Mouse (Mus musculus) C2C12 (cell line): ENCODE measurements at regions not wholly inside any gene's neighbourhood (a gene's known extent, or its start where the extent isn't known, plus 50 kb on each side); places are given as distances from the start of the nearest gene placed in this dataset.

Experiments
- H3K27me3 ChIP-seq: one replicate; pipeline ENCODE4 v1.6.1; 2011; ENCODE audit not compliant: control insufficient read depth, insufficient read depth, insufficient read length
- H3K36me3 ChIP-seq: one replicate; pipeline ENCODE4 v1.6.1; 2011; ENCODE audit not compliant: control insufficient read depth, insufficient read depth
- H3K4me3 ChIP-seq: one replicate; pipeline ENCODE4 v1.5.1; 2011; ENCODE audit warnings: mild to moderate bottlenecking, control low read depth; ENCODE audit not compliant: poor library complexity, insufficient read depth, severe bottlenecking
- H3K79me2 ChIP-seq: one replicate; pipeline ENCODE4 v1.6.1; 2011; ENCODE audit not compliant: control insufficient read depth, insufficient read depth
- H3K79me3 ChIP-seq: one replicate; pipeline ENCODE4 v1.6.1; 2011; ENCODE audit warnings: low read depth, control low read depth
- H3ac ChIP-seq: one replicate; pipeline ENCODE3; 2011; ENCODE audit warnings: low read depth; ENCODE audit not compliant: control insufficient read depth, insufficient read length
- CEBPB ChIP-seq: IDR thresholded peaks from one replicate; pipeline ENCODE4 v1.6.1; 2011; ENCODE audit warnings: low read depth, mild to moderate bottlenecking, control low read depth, moderate library complexity
- CTCF ChIP-seq: IDR thresholded peaks from one replicate; pipeline ENCODE4 v1.5.1; 2011; ENCODE audit not compliant: control insufficient read depth, insufficient read depth, insufficient read length
- FOSL1 ChIP-seq: IDR thresholded peaks from one replicate; pipeline ENCODE4 v1.8.0; 2011; ENCODE audit warnings: mild to moderate bottlenecking, low read length; ENCODE audit not compliant: poor library complexity, insufficient read depth, severe bottlenecking
- MAX ChIP-seq: IDR thresholded peaks from one replicate; pipeline ENCODE4 v1.6.1; 2011; ENCODE audit warnings: mild to moderate bottlenecking, control low read depth
- MYOD1 ChIP-seq: IDR thresholded peaks from one replicate; pipeline ENCODE4 v1.6.1; 2011; ENCODE audit warnings: low read depth; ENCODE audit not compliant: control insufficient read depth, insufficient read length
- MYOG ChIP-seq: IDR thresholded peaks from one replicate; pipeline ENCODE4 v1.6.1; 2011; ENCODE audit not compliant: control insufficient read depth, insufficient read length; ENCODE audit errors: extremely low read depth
- USF1 ChIP-seq: IDR thresholded peaks from one replicate; pipeline ENCODE4 v1.6.1; 2011; ENCODE audit warnings: low read depth, mild to moderate bottlenecking, control low read depth, moderate library complexity

GRCm38 (mm10) chr1:10938436-10938835 lies 475.5 kb upstream of the A830018L16Rik start:
- H3K36me3 ChIP-seq = no peaks in the 10 kb centered on the region
- TF ChIP-seq MYOG (no peak), USF1 (no peak), CTCF (no peak), FOSL1 (no peak), CEBPB (no peak), MAX (no peak)
- H3K27me3 ChIP-seq = no peaks in the 10 kb centered on the region
- H3K4me3 ChIP-seq = no peak overlapping the region
- no peaks in the 10 kb centered on the region for H3K79me2 ChIP-seq
- no peak overlapping the region for H3ac ChIP-seq
- no peaks in the 10 kb centered on the region for H3K79me3 ChIP-seq

GRCm38 (mm10) chr1:10940326-10940725 lies 473.6 kb upstream of the A830018L16Rik start:
- Histone ChIP-seq H3K79me2 (no peaks in the 10 kb centered on the region), H3K79me3 (no peaks in the 10 kb centered on the region), H3ac (no peak overlapping the region), H3K27me3 (no peaks in the 10 kb centered on the region), H3K4me3 (no peak overlapping the region), H3K36me3 (no peaks in the 10 kb centered on the region)
- TF ChIP-seq MYOG = no peak
- no peak for TF ChIP-seq CTCF
- no peak for TF ChIP-seq MAX
- TF ChIP-seq USF1 = no peak
- no peak for TF ChIP-seq FOSL1
- TF ChIP-seq CEBPB = no peak

- no peaks in the 10 kb centered on the region for H3K79me2 ChIP-seq
- no peaks in the 10 kb centered on the region for H3K27me3 ChIP-seq
- no peak overlapping the region for H3ac ChIP-seq
- H3K4me3 ChIP-seq = no peak overlapping the region
- TF ChIP-seq MAX (no peak), CTCF (no peak), FOSL1 (no peak), MYOD1 (no peak), CEBPB (no peak), MYOG (no peak), USF1 (no peak)
- H3K36me3 ChIP-seq = no peaks in the 10 kb centered on the region
- H3K79me3 ChIP-seq = no peaks in the 10 kb centered on the region
Observed at GRCm38 (mm10) chr1:10942979-10943378, 470.9 kb upstream of the A830018L16Rik start.
